Mouse (Mus musculus) hindbrain, postnatal 0 days (tissue): Measurements from ENCODE around the gene Hist1h2be. TPM values are rescaled to one million over a fixed set of nuclear protein-coding genes. Genes with fewer than 3 reads are reported as not detected.

Source experiments
- ATAC-seq: fragments of 200-750 bp; cut with Nextera tagmentation; 2 replicates; pipeline ENCODE4 v1.8.0; 2017; ENCODE audit warnings: mild to moderate bottlenecking, moderate TSS enrichment, moderate library complexity
- DNase-seq: peaks from one replicate; pipeline ENCODE4 v3.0.0-alpha.2; 2015; ENCODE audit warnings: low spot score
- H3K27ac ChIP-seq: fragments of 300-500 bp; sonication (generic); 2 replicates; pipeline ENCODE4 v1.5.1; 2014; ENCODE audit warnings: mild to moderate bottlenecking
- H3K27me3 ChIP-seq: fragments of 300-500 bp; sonication (generic); 2 replicates; pipeline ENCODE4 v1.6.1; 2014; ENCODE audit warnings: low read length, mixed read lengths; ENCODE audit not compliant: insufficient read depth
- H3K36me3 ChIP-seq: fragments of 300-500 bp; sonication (generic); 2 replicates; pipeline ENCODE4 v1.6.1; 2014; ENCODE audit warnings: low read length, mixed read lengths; ENCODE audit not compliant: insufficient read depth
- H3K4me1 ChIP-seq: fragments of 300-500 bp; sonication (generic); 2 replicates; pipeline ENCODE4 v1.6.1; 2014; ENCODE audit warnings: antibody characterized with exemption, low read length, mixed read lengths; ENCODE audit not compliant: insufficient read depth
- H3K4me2 ChIP-seq: fragments of 300-500 bp; sonication (generic); 2 replicates; pipeline ENCODE4 v1.6.1; 2014; ENCODE audit warnings: low read depth, mild to moderate bottlenecking, low read length, moderate library complexity, mixed read lengths
- H3K4me3 ChIP-seq: fragments of 300-500 bp; sonication (generic); 2 replicates; pipeline ENCODE4 v1.5.1; 2014; ENCODE audit warnings: low read length
- H3K9ac ChIP-seq: fragments of 300-500 bp; sonication (generic); replicated peaks from 2 replicates; pipeline ENCODE4 v1.6.1; 2014; ENCODE audit warnings: mild to moderate bottlenecking, low read length, moderate library complexity, mixed read lengths
- H3K9me3 ChIP-seq: fragments of 300-500 bp; sonication (generic); 2 replicates; pipeline ENCODE4 v1.6.1; 2016; ENCODE audit warnings: low read length, mixed read lengths
- CTCF ChIP-seq: IDR thresholded peaks from 2 replicates; pipeline ENCODE4 v1.5.1; 2016; ENCODE audit warnings: antibody characterized with exemption, control low read depth, low read depth
- WGBS: fragments of 180-500 bp; shearing (Covaris S2); extraction: QIAGEN DNeasy Blood & Tissue Kit; methylation state at CpG from one replicate; pipeline ENCODE4 v1.1.7; 2014; 5-methylcytosine and 5-hydroxymethylcytosine counted together
- polyA plus RNA-seq: library from polyadenylated mRNA; unstranded; fragments of >200 nt; fragmentation: Nextera tagmentation; extraction: Ambion mirVana; gene quantifications from 2 replicates; pipeline ENCODE4 v1.2.1, GENCODE M21; 2015
- total RNA-seq: library from RNA; depleted of rRNA; stranded (reverse); fragments of >200 nt; gene quantifications from 2 replicates; pipeline ENCODE4 v1.2.3, GENCODE M21; 2014

Gene Hist1h2be
- total and polyA plus RNA-seq, 2 experiments from 2014 or later: 0.41 to 304 TPM

DNA sequence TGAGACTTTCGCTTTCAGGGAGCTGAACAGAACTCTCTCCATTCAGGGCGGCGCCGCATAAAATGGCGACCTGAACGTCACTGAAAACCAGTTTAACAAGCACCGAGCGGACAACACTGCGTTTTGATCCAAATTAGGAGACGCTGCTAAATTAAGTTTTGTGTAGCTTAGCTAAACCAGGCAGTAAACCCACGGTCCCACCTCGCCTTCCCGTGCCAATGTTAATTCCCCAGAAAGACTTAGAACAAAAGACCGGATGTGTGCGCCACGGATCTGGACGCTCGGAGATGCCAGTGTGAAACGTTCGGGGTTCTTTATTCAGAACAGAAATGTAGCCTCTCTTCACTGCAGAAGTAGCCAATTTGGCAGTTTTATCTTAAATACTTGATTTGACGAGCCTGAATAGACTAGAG is 35.9 kb downstream of the Hist1h2be start:
- 0 out of 2 replicates have a peak, but pooled peaks have one; percentile 19 for ATAC-seq
- Histone ChIP-seq H3K36me3 (no peaks in the 10 kb centered on the region), H3K27ac (peak overlapping the region; percentile 92), H3K4me1 (peaks cover 8% of the 10 kb centered on the region; the same call in 1 of the 2 replicates), H3K9me3 (no peaks in the 10 kb centered on the region), H3K4me3 (peak overlapping the region; percentile 49), H3K27me3 (no peaks in the 10 kb centered on the region), H3K4me2 (peak overlapping the region; percentile 94), H3K9ac (peak overlapping the region; percentile 68)
- peak; percentile 72 for DNase-seq
- under 1% methylated on average over 21 of the region's 21 CpGs for WGBS
- no peak for TF ChIP-seq CTCF

DNA sequence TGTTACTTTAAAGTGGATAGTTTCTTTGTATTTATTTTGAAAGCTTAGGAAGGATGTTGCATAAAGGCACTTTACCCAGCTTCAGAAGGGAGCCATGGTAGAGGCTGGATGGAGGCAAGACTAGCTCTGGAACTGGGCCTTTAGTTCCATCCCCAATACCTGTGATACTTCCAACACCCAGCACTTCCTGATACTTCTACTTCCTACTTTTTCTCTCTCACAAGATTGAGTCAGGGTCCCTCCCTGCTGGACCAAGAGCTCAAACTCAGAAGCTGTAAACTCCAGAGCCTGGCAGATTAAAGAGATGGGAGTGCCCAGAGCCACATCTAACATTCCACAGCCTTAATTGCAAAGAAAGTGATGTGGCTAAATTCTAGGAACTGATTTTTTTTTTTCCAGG is 36.6 kb downstream of the Hist1h2be start:
- Histone ChIP-seq H3K9ac (peak overlapping the region; percentile 68), H3K27ac (peak overlapping the region; percentile 92), H3K4me3 (peak overlapping the region; percentile 49), H3K4me1 (peaks cover 8% of the 10 kb centered on the region; the same call in 1 of the 2 replicates), H3K36me3 (no peaks in the 10 kb centered on the region), H3K9me3 (no peaks in the 10 kb centered on the region), H3K27me3 (no peaks in the 10 kb centered on the region), H3K4me2 (peak overlapping the region; percentile 94)
- no peak for TF ChIP-seq CTCF
- DNase-seq (no peak), ATAC-seq (no peak)

DNA sequence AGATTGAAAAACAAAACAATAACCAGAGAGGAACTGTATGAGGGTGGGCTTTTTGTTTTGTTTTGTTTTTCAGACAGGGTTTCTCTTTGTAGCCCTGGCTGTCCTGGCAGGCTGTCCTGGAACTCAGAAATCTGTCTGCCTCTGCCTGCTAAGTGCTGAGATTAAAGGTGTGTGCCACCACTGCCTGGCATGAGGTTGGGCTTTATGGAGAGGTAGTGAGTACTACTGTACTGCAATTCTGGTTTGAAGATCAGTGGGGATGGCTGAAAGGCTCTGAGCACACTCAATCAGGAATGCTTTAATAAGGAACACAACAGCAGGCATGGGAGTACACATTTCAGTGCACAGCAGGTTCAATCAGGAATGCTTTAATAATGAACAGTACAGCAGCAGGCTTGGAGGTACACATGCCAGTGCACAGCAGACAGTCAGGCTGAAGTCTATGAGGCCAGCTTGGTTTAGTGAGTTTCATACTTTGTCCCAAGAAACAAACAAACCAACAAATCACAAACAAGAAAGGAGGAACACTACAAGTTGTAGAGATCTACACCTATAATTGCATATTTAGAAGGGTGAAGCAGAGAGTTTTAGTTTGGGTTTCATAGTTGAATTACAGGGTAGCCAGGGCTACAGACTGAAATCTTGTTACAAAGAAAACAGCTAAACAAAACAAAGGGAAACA is 37.4 kb downstream of the Hist1h2be start:
- H3K9ac ChIP-seq: no peak overlapping the region
- no peaks in the 10 kb centered on the region for H3K9me3 ChIP-seq
- H3K27ac ChIP-seq: no peak overlapping the region
- H3K4me3 ChIP-seq: no peak overlapping the region
- H3K4me1 ChIP-seq: peaks cover 8% of the 10 kb centered on the region; the same call in 1 of the 2 replicates
- no peak overlapping the region for H3K4me2 ChIP-seq
- no peaks in the 10 kb centered on the region for H3K36me3 ChIP-seq
- no peak for ATAC-seq
- DNase-seq: no peak
- H3K27me3 ChIP-seq: no peaks in the 10 kb centered on the region
- no peak for TF ChIP-seq CTCF

DNA sequence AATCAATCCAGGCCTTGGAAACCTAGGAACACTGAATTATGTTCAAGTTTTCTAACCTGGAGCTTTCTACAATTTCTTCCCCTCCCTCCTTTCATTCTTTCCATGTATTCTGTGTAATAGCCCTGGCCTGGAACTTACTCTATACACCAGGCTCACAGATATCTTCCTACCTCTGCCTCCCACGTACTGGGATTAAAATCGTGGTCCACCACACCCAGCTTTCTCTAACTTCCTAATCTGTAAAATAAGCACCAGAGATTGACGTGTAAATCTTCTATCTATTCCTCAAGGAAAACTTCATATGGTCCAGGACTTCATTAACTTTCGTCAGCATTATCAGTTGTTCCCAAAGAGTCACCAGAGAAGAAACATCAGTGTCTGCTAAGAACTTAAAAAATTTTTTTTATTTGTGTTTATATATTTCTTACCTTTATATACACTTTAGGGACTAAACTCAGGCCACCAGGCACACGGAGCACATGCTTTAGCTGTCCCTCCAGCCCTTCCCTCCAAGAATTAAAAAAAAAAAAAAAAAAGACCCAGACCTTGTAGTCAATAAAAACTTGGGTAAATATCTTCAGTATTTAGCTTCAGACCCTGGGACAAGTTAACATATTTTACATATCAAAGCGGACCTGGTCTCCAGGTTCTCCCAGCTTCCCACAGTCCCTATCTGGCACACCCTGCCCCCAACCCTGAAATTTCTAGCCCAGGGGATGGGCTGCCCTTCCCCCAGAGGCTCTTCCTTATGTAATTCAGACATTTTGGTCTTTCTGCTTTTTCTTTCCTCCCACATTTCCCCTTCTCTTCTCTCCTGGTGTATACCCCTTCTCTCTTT is 38.5 kb downstream of the Hist1h2be start:
- ATAC-seq: no peak
- Histone ChIP-seq H3K4me2 (peak overlapping the region; percentile 77), H3K4me1 (peaks cover 8% of the 10 kb centered on the region; the same call in 1 of the 2 replicates), H3K9ac (peak overlapping the region; percentile 56), H3K27ac (peak overlapping the region; percentile 67), H3K36me3 (no peaks in the 10 kb centered on the region), H3K4me3 (peak overlapping the region; percentile 45), H3K9me3 (no peaks in the 10 kb centered on the region), H3K27me3 (no peaks in the 10 kb centered on the region)
- no peak for DNase-seq
- 9% methylated on average over 6 of the region's 6 CpGs for WGBS
- no peak for TF ChIP-seq CTCF

DNA sequence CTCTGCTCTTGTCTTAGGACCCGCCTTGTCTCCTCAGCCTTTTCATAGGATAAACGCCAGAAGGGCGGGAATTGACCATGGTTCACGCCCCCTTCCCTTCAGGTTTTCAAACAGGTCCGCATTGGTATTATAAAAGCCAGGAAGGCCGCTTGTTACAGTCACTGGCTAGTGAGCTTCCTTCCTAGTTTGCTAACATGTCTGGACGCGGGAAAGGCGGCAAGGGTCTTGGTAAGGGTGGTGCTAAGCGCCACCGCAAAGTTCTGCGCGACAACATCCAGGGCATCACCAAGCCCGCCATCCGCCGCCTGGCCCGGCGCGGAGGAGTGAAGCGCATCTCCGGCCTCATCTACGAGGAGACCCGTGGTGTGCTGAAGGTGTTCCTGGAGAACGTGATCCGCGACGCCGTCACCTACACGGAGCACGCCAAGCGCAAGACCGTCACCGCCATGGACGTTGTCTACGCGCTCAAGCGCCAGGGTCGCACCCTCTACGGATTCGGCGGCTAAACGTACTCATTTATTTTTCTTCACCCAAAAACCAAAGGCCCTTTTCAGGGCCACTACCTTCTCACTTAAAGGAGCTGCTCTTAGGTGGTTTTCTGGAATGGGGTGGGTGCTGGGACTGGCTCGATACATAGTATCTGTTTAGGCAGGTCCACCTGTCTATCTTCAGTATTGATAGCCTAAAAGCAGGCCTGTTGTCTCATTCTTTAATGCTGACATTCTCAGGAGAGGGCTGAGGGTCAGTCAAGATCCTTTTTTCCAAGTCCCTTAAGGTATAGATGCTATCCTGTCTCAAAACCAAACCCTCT is 39.3 kb downstream of the Hist1h2be start, which contains the start of gene Hist1h4d:
TSS of gene Hist1h4d (plus strand) at position 191 of the 811 bp plus-strand sequence.
- no peak for TF ChIP-seq CTCF
- peak within 1 kb of the TSS; percentile 45 for H3K4me3 ChIP-seq
- H3K4me2 ChIP-seq: peak within 1 kb of the TSS; percentile 77
- ATAC-seq: peak; percentile 93
- H3K9ac ChIP-seq: peak within 1 kb of the TSS; percentile 56
- WGBS: under 1% methylated on average over 43 of the region's 43 CpGs
- H3K9me3 ChIP-seq: no peaks in the 10 kb centered on the region
- peak; percentile 98 for DNase-seq
- peak within 1 kb of the TSS; percentile 67 for H3K27ac ChIP-seq
- peaks cover 8% of the 10 kb centered on the region; the same call in 1 of the 2 replicates for H3K4me1 ChIP-seq
- H3K27me3 ChIP-seq: no peaks in the 10 kb centered on the region
- no peaks in the 10 kb centered on the region for H3K36me3 ChIP-seq

DNA sequence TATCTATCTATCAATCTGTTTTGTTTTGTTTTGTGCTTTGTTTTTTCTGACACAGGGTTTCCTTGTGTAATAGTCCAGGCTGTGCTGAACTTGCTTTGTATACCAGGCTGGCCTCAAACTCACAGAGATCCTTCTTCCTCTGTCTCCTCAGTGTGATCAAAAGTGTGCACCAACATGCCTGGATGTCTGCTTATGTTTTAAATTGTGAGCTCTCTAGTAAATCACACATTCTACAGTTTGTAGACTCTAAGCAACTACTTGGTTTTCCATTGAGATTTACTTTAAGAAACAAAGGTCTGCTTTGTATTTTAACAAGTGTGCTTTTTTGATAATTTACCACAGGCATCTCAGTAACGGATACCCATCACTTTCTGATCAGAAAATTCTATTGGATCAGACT is 43.1 kb downstream of the Hist1h2be start:
- WGBS: 92% methylated on average over 1 of the region's 1 CpGs
- H3K27ac ChIP-seq: no peak overlapping the region
- H3K9ac ChIP-seq: no peak overlapping the region
- H3K4me1 ChIP-seq: 0 out of 2 replicates have a peak, but pooled peaks cover 7% of the 10 kb centered on the region
- H3K36me3 ChIP-seq: no peaks in the 10 kb centered on the region
- no peak for ATAC-seq
- H3K4me2 ChIP-seq: no peak overlapping the region
- no peaks in the 10 kb centered on the region for H3K27me3 ChIP-seq
- TF ChIP-seq CTCF: no peak
- DNase-seq: no peak
- H3K4me3 ChIP-seq: no peak overlapping the region
- H3K9me3 ChIP-seq: no peaks in the 10 kb centered on the region
